Mouse (Mus musculus) liver, adult 2 months (tissue): ENCODE measurements around the gene Rfx6.

Source experiments
- CTCF ChIP-seq: fragments of 200-500 bp; IDR thresholded peaks from 2 replicates; pipeline ENCODE4 v1.5.1; 2011; ENCODE audit warnings: low read depth, low read length, control low read depth
- POLR2A ChIP-seq: fragments of 200-500 bp; IDR thresholded peaks from 2 replicates; pipeline ENCODE4 v1.6.1; 2011; ENCODE audit warnings: low read length, control low read depth; ENCODE audit not compliant: insufficient read depth; ENCODE audit errors: extremely low read depth

DNA sequence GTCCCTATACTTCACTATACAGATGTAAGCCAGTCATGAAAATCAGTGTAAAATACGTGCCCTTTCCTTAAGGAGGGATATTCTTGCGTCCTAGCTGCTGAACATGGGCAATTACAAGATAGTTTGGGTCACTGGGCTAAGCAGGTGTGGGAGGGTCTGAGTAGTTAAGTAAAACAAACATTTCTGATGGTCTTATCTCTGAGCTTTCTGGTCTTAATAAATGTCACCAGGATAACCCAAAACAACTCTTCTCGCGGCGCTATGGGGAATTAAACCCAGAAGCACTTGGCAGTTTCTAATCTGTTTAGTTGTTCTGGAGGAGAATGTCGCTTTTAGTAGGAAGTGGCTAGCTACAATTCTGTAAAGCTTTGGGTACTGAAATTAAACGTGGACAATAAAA lies 91.7 kb downstream of the Rfx6 start:
- TF ChIP-seq POLR2A (no peak), CTCF (no peak)
